Mouse (Mus musculus): ENCODE results near the gene Cmtm7. TPM values are rescaled to one million over a fixed set of nuclear protein-coding genes. Genes with fewer than 3 reads are reported as not detected.
A peak's percentile ranks its signal among the peaks of the same experiment; 100 is the strongest.

Gene Cmtm7
- total RNA-seq (2021), result 10 to 100 TPM; 14.1 to 16.7 TPM
- long read RNA-seq, experiment 1, partial matches to known transcripts, result 0 of 3 reads
- long read RNA-seq, experiment 1, other reads (novel, unspliced or antisense), result 0 of 3 reads
- long read RNA-seq, experiment 2, partial matches to known transcripts, result 0 of 4 reads
- long read RNA-seq, experiment 2, other reads (novel, unspliced or antisense), result 0 of 4 reads

GRCm38 (mm10) chr9:114781526-114782212 lies at the start of gene Cmtm7:
Gene Cmtm7 (minus strand): TSS chr9:114781856.
- DNase-seq, result peak; percentile 79

GRCm38 (mm10) chr9:114830351-114830750 lies 48.7 kb upstream of the Cmtm7 start:
- DNase-seq, result no peak

- no peak for DNase-seq
Measured at GRCm38 (mm10) chr9:114829669-114830068, 48.0 kb upstream of the Cmtm7 start.

- DNase-seq, result no peak
Measured at GRCm38 (mm10) chr9:114828377-114828776, 46.7 kb upstream of the Cmtm7 start.

DNA sequence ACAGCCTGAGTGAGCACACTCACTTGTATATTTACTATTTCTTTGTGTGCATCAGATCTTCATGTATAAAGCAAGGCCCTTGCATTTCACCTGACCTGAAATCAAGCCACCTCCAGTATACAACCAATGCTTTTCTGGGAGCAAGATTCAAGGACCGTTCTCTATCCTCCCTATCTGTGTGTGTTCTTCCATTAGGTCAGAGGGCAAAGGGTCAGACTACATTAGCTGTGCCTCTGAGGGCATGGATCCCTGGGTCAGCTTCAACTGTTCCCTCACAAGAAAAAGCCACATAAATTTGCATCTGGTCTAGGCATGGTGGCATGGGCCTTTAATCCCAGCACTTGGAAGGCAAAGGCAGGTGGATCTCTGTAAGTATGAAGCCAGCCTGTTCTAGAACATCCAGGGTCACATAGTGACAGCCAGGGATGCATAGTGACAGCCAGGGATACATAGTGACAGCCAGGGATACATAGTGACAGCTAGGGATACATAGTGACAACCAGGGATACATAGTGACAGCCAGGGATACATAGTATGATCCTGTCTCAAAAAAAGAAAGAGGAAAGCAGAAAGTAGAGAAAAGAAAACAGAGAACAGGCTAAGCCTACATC lies 45.7 kb upstream of the Cmtm7 start:
- no peak for DNase-seq

DNA sequence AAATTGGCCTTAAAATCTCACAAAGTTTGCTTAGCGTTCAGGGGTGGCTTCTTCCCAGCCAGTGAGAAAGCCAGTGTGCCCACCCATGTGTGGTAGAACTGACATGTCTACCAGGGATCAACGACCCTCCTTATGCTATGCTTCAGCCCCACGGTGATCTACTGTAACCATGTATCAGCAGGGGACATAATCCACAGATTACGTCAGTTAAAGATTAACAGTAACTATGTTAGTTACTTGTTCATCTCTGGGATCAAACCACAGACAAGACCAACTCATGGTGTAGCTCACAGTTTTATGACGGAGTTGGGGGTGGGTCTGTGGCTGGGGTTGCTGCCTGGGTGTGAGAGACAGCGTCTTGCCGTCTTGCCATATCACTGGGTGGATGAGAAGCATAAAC lies 42.5 kb upstream of the Cmtm7 start:
- DNase-seq, result no peak

DNA sequence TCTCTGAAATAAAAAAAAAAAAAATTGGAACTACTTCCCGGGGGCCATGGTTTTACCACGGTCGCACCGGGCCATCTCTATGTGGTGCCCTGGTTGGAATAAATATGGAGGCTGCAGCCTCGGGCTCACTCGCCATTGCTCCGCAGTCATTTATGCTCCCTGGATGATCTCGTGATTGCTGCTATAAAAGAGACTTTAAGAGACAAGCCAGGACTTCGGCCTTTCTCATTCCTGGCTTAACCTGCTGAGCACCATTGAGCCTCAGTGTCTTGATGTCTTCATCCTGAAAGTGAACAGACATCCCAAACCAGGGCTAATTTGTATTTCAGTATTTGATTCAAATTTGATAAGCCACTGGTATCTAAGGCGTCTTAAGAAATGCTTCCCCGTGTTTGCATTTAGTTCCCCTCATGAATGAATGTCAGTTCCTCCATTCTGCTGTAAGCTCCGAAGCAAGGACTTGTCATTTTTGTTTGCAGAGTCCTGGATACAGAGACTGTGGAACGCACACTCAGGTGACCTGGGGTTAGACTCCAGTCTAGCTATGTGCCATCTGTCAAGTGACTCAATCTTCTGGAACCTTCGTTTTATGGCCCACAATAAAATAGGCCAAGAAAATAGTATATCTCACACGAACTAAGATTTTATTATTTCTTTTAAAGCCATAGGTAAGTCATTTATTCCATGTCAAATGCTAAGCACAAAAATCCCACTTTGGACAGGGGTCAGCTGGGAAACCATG lies 40.1 kb upstream of the Cmtm7 start:
- DNase-seq, result no peak

DNA sequence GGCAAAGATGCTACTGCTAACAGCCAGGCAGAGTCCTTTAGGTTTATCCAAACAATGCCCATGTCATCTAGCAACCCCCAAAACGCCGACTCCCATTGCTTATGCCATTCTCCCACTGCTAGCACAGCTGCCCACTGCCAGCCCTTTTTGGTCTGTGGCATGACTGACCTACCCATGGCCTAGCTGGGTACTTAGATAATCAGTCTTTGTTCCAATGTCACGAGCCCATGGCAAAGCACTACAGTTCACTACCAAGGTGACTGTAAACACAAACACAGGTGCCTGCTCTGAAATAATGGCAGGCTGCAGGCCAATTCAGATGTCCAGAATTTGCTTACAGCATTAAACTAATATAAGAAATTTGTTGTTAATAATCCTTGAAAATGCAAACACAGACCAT lies 37.3 kb upstream of the Cmtm7 start:
- no peak for DNase-seq

DNA sequence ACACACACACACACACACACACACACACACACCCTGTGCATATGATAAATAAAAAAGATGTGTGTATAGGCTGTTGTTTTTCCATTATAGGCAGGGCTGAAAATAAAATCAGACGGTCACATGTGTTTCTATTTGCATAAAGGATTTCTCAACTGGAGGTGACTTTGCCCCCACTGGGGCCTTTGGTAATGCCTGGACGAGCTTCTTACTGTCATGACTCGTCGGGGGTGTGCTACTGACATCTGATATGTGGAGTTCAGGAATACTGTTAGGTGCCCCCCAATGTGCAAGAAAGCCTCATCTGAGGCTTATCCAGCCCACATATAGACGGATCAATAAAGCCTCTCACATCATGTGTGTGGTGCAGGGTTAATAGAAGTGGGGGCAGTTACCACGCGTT lies 35.4 kb upstream of the Cmtm7 start:
- DNase-seq, result no peak

DNA sequence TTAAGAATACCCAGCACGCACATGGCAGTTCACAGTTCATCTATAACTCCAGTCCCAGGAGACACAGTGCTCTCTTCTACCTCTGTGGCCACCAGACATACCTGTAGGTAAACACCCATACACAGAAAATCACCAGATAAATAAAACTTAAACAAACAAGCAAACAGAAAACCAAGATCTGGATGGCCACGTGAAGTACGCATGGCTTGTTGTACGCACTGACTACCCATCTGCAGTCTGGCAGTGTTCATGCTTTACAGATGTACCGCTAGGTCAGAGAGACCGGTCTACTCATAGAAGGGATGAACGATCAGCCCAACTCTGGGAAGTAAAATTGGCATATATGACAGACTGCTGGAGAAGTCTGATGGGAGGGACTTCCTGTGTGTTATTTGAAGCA lies 34.5 kb upstream of the Cmtm7 start:
- no peak for DNase-seq

DNA sequence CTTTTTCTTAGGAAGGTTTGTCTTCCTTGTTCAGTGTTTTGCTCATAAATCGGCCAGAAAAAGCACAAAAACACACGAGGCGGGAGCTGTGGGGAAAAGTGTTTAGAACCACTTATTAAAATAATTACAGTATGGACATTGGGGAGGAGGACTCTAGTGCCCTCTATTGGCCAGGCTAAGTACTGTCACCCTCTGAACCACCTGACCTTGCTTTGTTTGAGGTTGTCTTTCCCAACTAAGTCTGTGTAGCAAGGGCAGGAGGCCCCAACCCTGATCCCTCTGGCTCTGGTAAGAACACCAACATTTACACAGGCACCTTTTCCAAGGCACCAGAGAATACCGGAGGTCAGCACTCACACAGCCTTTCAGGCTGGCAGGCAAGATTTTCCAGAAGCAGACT lies 33.7 kb upstream of the Cmtm7 start:
- peak; percentile 27 for DNase-seq

DNA sequence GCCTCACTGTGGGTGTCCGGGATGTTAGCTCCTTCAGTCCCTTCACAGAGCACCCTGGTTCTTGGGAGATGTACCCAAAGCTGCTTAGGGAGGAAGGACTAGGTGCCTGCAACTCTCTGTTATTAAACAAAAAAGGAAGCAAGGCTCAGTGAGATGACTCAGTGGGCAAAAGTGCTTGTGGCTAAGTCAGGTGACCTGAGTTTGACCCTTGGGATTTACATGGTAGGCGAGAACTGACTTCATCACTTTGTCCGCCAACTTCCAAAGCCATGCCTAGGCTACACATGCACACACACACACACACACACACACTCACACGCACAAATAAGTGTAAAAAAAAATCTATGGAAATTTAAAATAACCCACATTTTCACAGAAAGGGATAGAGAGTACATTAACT lies 30.3 kb upstream of the Cmtm7 start:
- no peak for DNase-seq

DNA sequence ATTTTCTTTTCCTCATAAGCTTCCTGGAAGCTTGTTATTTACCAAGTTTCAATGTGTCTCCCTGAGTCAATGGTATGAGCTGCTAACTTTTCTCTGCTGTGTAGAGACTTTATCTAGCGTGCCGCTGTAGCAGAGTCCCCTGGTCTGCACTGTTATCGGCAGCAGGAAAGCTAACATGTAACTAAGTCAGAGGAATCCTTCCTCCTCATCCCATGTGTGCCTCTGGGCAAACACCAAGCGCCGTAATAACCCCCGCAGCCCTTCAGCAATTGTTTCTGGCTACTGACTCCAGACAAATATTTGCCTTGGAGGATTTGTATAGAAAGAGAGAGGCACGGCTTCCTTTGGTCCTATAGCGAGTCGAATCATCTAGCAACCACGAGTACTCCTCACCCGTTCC lies 29.2 kb upstream of the Cmtm7 start:
- DNase-seq, result no peak

DNA sequence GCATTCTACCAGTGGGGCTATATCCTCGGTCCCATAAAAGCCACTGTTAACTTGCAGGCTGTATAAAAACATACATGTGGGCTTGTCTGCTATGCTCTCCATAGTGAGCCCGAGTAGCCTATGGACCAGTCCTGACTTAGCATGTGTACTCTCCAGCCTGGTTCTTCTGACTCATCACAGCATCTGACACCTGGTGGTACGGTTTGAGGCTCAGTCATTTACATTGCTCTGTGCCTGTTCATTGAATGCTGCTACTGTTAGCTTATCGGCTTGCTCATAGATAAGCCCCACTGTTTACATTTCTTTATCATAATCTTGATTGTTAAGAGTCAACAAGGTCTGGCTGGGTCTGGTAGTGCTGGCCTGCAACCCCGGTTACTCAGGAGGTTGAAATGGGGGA lies 27.0 kb upstream of the Cmtm7 start:
- DNase-seq, result no peak

- no peak for DNase-seq
Measured at GRCm38 (mm10) chr9:114807261-114807660, 25.6 kb upstream of the Cmtm7 start.

- no peak for DNase-seq
Measured at GRCm38 (mm10) chr9:114805151-114805671, 23.6 kb upstream of the Cmtm7 start.

GRCm38 (mm10) chr9:114802191-114802590 lies 20.5 kb upstream of the Cmtm7 start:
- peak; percentile 42 for DNase-seq

GRCm38 (mm10) chr9:114801301-114801700 lies 19.6 kb upstream of the Cmtm7 start:
- no peak for DNase-seq

- DNase-seq, result no peak
Measured at GRCm38 (mm10) chr9:114799498-114800107, 17.9 kb upstream of the Cmtm7 start.

DNA sequence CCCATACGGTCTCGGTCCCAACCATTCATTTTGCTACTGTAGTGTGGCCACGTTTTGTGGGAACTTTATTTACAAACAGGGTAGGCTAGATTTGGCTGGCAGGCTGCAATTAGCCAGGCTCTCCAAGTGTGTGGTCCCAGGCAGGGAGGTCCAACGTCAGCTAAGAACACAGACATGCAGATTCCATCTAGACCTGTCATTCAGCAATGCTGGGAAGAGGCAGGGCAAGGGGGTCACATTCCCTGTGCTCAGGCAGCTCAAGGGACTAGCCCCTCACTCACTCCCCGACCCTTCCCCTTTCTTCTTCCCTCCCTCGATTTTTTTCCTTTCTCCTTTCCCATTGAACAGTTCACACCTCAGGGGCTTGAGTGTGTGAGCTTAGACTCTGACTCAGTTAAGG lies 17.2 kb upstream of the Cmtm7 start:
- no peak for DNase-seq

DNA sequence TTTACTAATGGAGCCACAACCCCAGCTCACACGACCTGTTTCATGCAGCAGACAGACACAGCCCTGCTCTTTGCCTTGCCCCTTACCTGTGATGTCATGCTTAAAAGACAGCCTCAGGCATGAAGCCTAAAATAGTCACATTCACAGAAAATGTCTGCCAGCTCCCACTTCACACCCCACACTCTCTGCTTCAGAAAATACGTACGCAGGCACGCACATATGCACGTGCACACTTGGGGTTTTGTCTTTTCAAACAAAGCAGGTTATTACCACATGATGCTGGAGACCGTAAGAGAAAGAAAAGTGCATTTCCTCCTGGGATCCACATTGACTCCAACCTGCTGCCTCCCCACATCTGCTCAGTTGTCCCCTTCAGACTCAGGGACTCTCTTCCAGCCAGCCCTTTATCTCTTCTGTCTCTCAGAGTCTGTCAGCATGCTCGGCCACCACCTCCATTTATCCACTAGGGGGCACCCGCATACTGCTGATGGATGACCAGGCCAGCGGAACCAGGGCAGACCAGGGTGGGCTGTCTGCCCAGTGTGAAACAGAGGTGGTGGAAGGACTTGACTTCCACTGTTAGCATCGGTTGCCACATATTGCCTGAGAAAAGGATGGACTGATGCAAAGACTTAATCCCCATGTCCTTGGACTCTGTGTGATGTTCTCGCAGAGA lies 15.8 kb upstream of the Cmtm7 start:
- DNase-seq, result peak; percentile 88
